In genomic region chr15:29529974-29530373, GRCm38 (mm10) we compare ENCODE assay signal across 22 mouse cellular contexts.
DNase-seq lines count a peak whose midpoint lies in the region; ATAC-seq lines count a peak whose summit lies in the region.
"Had no signal": no experiment of that assay in that cellular context is flagged by ENCODE, and none has a peak within 500 bp of the region (broad histone marks: within the 10 kb centered on the region; RNA-seq: fewer than 3 reads in every experiment).

No protein-coding gene starts in this region.

- peaks cover 5% of the 10 kb centered on the region; the same call in 1 of the 2 replicates for H3K4me1 ChIP-seq in forebrain, embryonic 16.5 days (replicated peaks; ENCODE audit: control insufficient read depth, insufficient read depth, low read length)
- no peaks in the 10 kb centered on the region for H3K4me1 ChIP-seq in forebrain, embryonic 11.5 days (replicated peaks; ENCODE audit: control insufficient read depth, insufficient read depth, low read length)
- H3K4me1 ChIP-seq: embryonic facial prominence, embryonic 13.5 days; heart, embryonic 10.5 days; hindbrain, embryonic 12.5 days; intestine, embryonic 15.5 days had no signal

- intact Hi-C loops in left cerebral cortex, postnatal 4 days (cut with DNase I), result no loop called here
- intact Hi-C loops in left cerebral cortex, postnatal 36 days (cut with DNase I), result no loop called here

- H3K9ac ChIP-seq in forebrain, embryonic 16.5 days (replicated peaks; ENCODE audit: low read depth, low read length), result no peak overlapping the region
- no peak overlapping the region for H3K9ac ChIP-seq in forebrain, embryonic 11.5 days (ENCODE audit: low read length)
- H3K9ac ChIP-seq: embryonic facial prominence, embryonic 13.5 days; hindbrain, embryonic 12.5 days; intestine, embryonic 15.5 days had no signal

- DNase-seq in cerebellum, postnatal 10 days, result peak; percentile 13 to 34
- DNase-seq in cerebellum, adult 9-11 months, result no peak
- DNase-seq in forebrain, embryonic 11.5 days (ENCODE audit: low spot score), result no peak
- peak; percentile 7 for DNase-seq in left cerebral cortex, postnatal 4 days
- DNase-seq in left cerebral cortex, postnatal 36 days (ENCODE audit: low spot score in 2 of 2), result no peak
- DNase-seq in right cerebral cortex, postnatal 10 days (ENCODE audit: low spot score in 2 of 2), result peak; percentile 24 to 28
- DNase-seq in right cerebral cortex, postnatal 14 days, result no peak
- DNase-seq: adrenal gland, adult 8-10 months; adrenal gland, postnatal 36 days; B cell, adult 2 months; cerebellum, adult 11-12 months; gastrocnemius, postnatal 10 days; heart, adult 18-20 months; heart, postnatal 10 days; heart, postnatal 4 days had no signal

- H3K9me3 ChIP-seq in forebrain, embryonic 16.5 days (ENCODE audit: control insufficient read depth, low read length), result no peaks in the 10 kb centered on the region
- no peaks in the 10 kb centered on the region for H3K9me3 ChIP-seq in forebrain, embryonic 11.5 days (ENCODE audit: control insufficient read depth, low read length)
- H3K9me3 ChIP-seq: embryonic facial prominence, embryonic 13.5 days; G1E; heart, embryonic 10.5 days; hindbrain, embryonic 12.5 days; intestine, embryonic 15.5 days had no signal

- H3K27ac ChIP-seq in forebrain, embryonic 16.5 days (ENCODE audit: low read length), result no peak overlapping the region
- H3K27ac ChIP-seq in forebrain, embryonic 11.5 days (ENCODE audit: low read depth, low read length), result no peak overlapping the region
- H3K27ac ChIP-seq: embryonic facial prominence, embryonic 13.5 days; heart, embryonic 10.5 days; hindbrain, embryonic 12.5 days; intestine, embryonic 15.5 days had no signal

- H3K36me3 ChIP-seq in forebrain, embryonic 16.5 days (ENCODE audit: control insufficient read depth, insufficient read depth), result no peaks in the 10 kb centered on the region
- H3K36me3 ChIP-seq in forebrain, embryonic 11.5 days (ENCODE audit: control insufficient read depth, insufficient read depth, low read length), result no peaks in the 10 kb centered on the region
- H3K36me3 ChIP-seq: embryonic facial prominence, embryonic 13.5 days; G1E; heart, embryonic 10.5 days; hindbrain, embryonic 12.5 days; intestine, embryonic 15.5 days had no signal

- peak; percentile 69; the same call in 1 of the 2 replicates for ATAC-seq in forebrain, embryonic 16.5 days
- ATAC-seq in forebrain, embryonic 11.5 days (replicated peaks; ENCODE audit: low FRiP score), result no peak
- ATAC-seq: CD4-positive, CD25-positive, alpha-beta regulatory T cell, adult 4 months; intestine, embryonic 15.5 days had no signal

- H3K4me2 ChIP-seq in forebrain, embryonic 16.5 days (ENCODE audit: low read length), result no peak overlapping the region
- H3K4me2 ChIP-seq in forebrain, embryonic 11.5 days (ENCODE audit: low read depth, low read length, severe bottlenecking), result no peak overlapping the region
- H3K4me2 ChIP-seq: embryonic facial prominence, embryonic 13.5 days; hindbrain, embryonic 12.5 days; intestine, embryonic 15.5 days had no signal

- no peak overlapping the region for H3K4me3 ChIP-seq in forebrain, embryonic 16.5 days (replicated peaks; ENCODE audit: low read length)
- no peak overlapping the region for H3K4me3 ChIP-seq in forebrain, embryonic 11.5 days (ENCODE audit: low read depth, low read length)
- H3K4me3 ChIP-seq: embryonic facial prominence, embryonic 13.5 days; heart, embryonic 10.5 days; hindbrain, embryonic 12.5 days; intestine, embryonic 15.5 days had no signal

- H3K27me3 ChIP-seq in forebrain, embryonic 16.5 days (replicated peaks; ENCODE audit: control insufficient read depth, insufficient read depth, low read length), result no peaks in the 10 kb centered on the region
- H3K27me3 ChIP-seq in forebrain, embryonic 11.5 days (ENCODE audit: control insufficient read depth, insufficient read depth, low read length), result no peaks in the 10 kb centered on the region
- H3K27me3 ChIP-seq: embryonic facial prominence, embryonic 13.5 days; hindbrain, embryonic 12.5 days; intestine, embryonic 15.5 days had no signal

- WGBS in forebrain, embryonic 16.5 days, result 22% methylated on average over 2 of the region's 2 CpGs
- 68% methylated on average over 2 of the region's 2 CpGs for WGBS in forebrain, embryonic 11.5 days

Comparison
In these comparisons a context has a peak if more than half of its experiments do, and no peak if none do; other contexts are left out.
1. DNase-seq: peak in cerebellum, postnatal 10 days (2 of 2), left cerebral cortex, postnatal 4 days (single experiment) and right cerebral cortex, postnatal 10 days (2 of 2); none in cerebellum, adult 9-11 months (single experiment), forebrain, embryonic 11.5 days (single experiment), left cerebral cortex, postnatal 36 days (0 of 2) and right cerebral cortex, postnatal 14 days (single experiment).